Comparison of ENCODE assay signal across 25 mouse cellular contexts in the genomic region with DNA sequence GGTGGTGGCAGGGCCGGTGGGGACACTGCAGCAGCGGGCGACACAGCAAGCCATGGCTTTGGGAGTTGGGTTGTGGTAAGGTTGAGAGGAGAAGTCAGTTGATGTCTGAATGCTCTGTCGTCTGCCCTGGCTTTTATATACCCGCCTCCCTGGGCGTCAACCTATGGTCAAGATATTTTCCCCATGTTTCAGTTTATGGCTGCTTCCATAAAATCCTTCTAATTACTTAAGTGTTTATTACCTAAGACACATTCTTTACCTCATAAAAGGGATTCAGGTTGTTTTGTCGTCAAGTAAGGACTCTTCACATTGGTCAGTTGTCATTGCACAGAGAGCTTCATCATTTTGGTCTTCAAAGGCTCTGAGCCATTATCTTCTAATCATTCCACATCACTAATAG. TPM values are rescaled to one million over a fixed set of nuclear protein-coding genes. Genes with fewer than 3 reads are reported as not detected.
DNase-seq lines count a peak whose midpoint lies in the region; ATAC-seq and TF ChIP-seq lines count a peak whose summit lies in the region.
"Had no signal": no experiment of that assay in that cellular context is flagged by ENCODE, and none has a peak within 500 bp of the region (broad histone marks: within the 10 kb centered on the region; RNA-seq: fewer than 3 reads in every experiment).

A gene (minus strand): TSS at position 101 of the 400 bp plus-strand sequence.

- peak; percentile 27 for DNase-seq in large intestine, adult 2 months (ENCODE audit: low read depth, low spot score)
- no peak for DNase-seq in hindbrain, postnatal 0 days (ENCODE audit: low spot score)
- DNase-seq: adrenal gland, adult 2 months; adrenal gland, adult 8-10 months; adrenal gland, postnatal 10 days; adrenal gland, postnatal 14 days; adrenal gland, postnatal 25 days; adrenal gland, postnatal 36 days; B cell, adult 2 months; cerebellum, adult 11 months; cerebellum, adult 11-12 months; cerebellum, adult 18-20 months had no signal

- no peaks in the 10 kb centered on the region for H3K27me3 ChIP-seq in intestine, postnatal 0 days (replicated peaks; ENCODE audit: control insufficient read depth, insufficient read depth, low read length)
- H3K27me3 ChIP-seq in intestine, embryonic 16.5 days (replicated peaks; ENCODE audit: control insufficient read depth, insufficient read depth, low read length) = no peaks in the 10 kb centered on the region
- no peaks in the 10 kb centered on the region for H3K27me3 ChIP-seq in hindbrain, postnatal 0 days (ENCODE audit: insufficient read depth, low read length)
- H3K27me3 ChIP-seq: Patski had no signal

- H3K36me3 ChIP-seq in intestine, postnatal 0 days (ENCODE audit: control insufficient read depth, insufficient read depth) = no peaks in the 10 kb centered on the region
- no peaks in the 10 kb centered on the region for H3K36me3 ChIP-seq in intestine, embryonic 16.5 days (ENCODE audit: control insufficient read depth, insufficient read depth, low read length)
- no peaks in the 10 kb centered on the region for H3K36me3 ChIP-seq in hindbrain, postnatal 0 days (ENCODE audit: insufficient read depth, low read length)
- H3K36me3 ChIP-seq: G1E had no signal

- 54% methylated on average over 7 of the region's 7 CpGs for WGBS in intestine, postnatal 0 days
- 69% methylated on average over 7 of the region's 7 CpGs for WGBS in intestine, embryonic 16.5 days
- 40% methylated on average over 7 of the region's 7 CpGs for WGBS in large intestine, adult 2 months
- 95% methylated on average over 7 of the region's 7 CpGs for WGBS in hindbrain, postnatal 0 days

- TF ChIP-seq CTCF in intestine, postnatal 0 days (IDR thresholded peaks at IDR 0.05; ENCODE audit: low read depth) = no peak
- TF ChIP-seq CTCF in hindbrain, postnatal 0 days (IDR thresholded peaks at IDR 0.05; ENCODE audit: low read depth) = no peak

- no peaks in the 10 kb centered on the region for H3K4me1 ChIP-seq in intestine, postnatal 0 days (replicated peaks; ENCODE audit: control insufficient read depth, insufficient read depth, low read length)
- no peaks in the 10 kb centered on the region for H3K4me1 ChIP-seq in intestine, embryonic 16.5 days (ENCODE audit: control insufficient read depth, insufficient read depth, low read length)
- no peaks in the 10 kb centered on the region for H3K4me1 ChIP-seq in hindbrain, postnatal 0 days (ENCODE audit: insufficient read depth, low read length)

- peak; percentile 54; the same call in 1 of the 2 replicates for ATAC-seq in intestine, postnatal 0 days
- no peak for ATAC-seq in intestine, embryonic 16.5 days
- ATAC-seq in hindbrain, postnatal 0 days = no peak
- ATAC-seq: activated CD4-positive, CD25-positive, alpha-beta regulatory T cell, adult 4 months; CD4-positive, CD25-positive, alpha-beta regulatory T cell, adult 4 months; Patski had no signal

- no peak within 1 kb of the TSS for H3K4me3 ChIP-seq in intestine, postnatal 0 days (ENCODE audit: low read depth, low read length)
- H3K4me3 ChIP-seq in intestine, embryonic 16.5 days (ENCODE audit: low read length) = no peak within 1 kb of the TSS
- H3K4me3 ChIP-seq in hindbrain, postnatal 0 days (ENCODE audit: low read length) = no peak within 1 kb of the TSS

- no peak within 1 kb of the TSS for H3K4me2 ChIP-seq in intestine, postnatal 0 days (replicated peaks; ENCODE audit: low read depth)
- H3K4me2 ChIP-seq in intestine, embryonic 16.5 days (ENCODE audit: low read depth, low read length) = no peak within 1 kb of the TSS
- no peak within 1 kb of the TSS for H3K4me2 ChIP-seq in hindbrain, postnatal 0 days (ENCODE audit: low read depth, low read length)

- H3K9me3 ChIP-seq in intestine, postnatal 0 days (ENCODE audit: control insufficient read depth) = no peaks in the 10 kb centered on the region
- H3K9me3 ChIP-seq in intestine, embryonic 16.5 days (ENCODE audit: control insufficient read depth, low read length) = no peaks in the 10 kb centered on the region
- H3K9me3 ChIP-seq in hindbrain, postnatal 0 days (ENCODE audit: low read length) = no peaks in the 10 kb centered on the region

- H3K27ac ChIP-seq in intestine, postnatal 0 days (ENCODE audit: low read depth, low read length) = no peak within 1 kb of the TSS
- no peak within 1 kb of the TSS for H3K27ac ChIP-seq in intestine, embryonic 16.5 days (ENCODE audit: low read length)
- H3K27ac ChIP-seq in hindbrain, postnatal 0 days = no peak within 1 kb of the TSS

- no peak within 1 kb of the TSS for H3K9ac ChIP-seq in intestine, postnatal 0 days (ENCODE audit: low read depth, low read length)
- H3K9ac ChIP-seq in intestine, embryonic 16.5 days (ENCODE audit: low read depth, low read length) = no peak within 1 kb of the TSS
- H3K9ac ChIP-seq in hindbrain, postnatal 0 days (replicated peaks; ENCODE audit: low read length) = no peak within 1 kb of the TSS

RNA-seq across cellular contexts. Expression of the gene that starts here (rescaled TPM):
- 3.4 and 4.2 TPM in 2 replicates for polyA plus RNA-seq in intestine, postnatal 0 days (2015; fragmentation: Nextera tagmentation; extraction: Ambion mirVana)
- not detected in 2 replicates for polyA plus RNA-seq in intestine, embryonic 16.5 days (2015; fragmentation: Nextera tagmentation; extraction: Ambion mirVana)
- 0.30 and 0.55 TPM in 2 replicates for polyA plus RNA-seq in large intestine, adult 2 months (2012; rRNA removed)
- total RNA-seq in hindbrain, postnatal 0 days (2014; rRNA removed) = not detected in 2 replicates
- not detected in 2 replicates for polyA plus RNA-seq in hindbrain, postnatal 0 days (2015; fragmentation: Nextera tagmentation; extraction: Ambion mirVana)
- total RNA-seq: adrenal gland, adult 18-20 months; adrenal gland, adult 2 months; adrenal gland, adult 8-10 months; adrenal gland, postnatal 10 days; adrenal gland, postnatal 14 days; adrenal gland, postnatal 25 days; adrenal gland, postnatal 36 days; adrenal gland, postnatal 4 days; CH12.LX; ES-E14; G1E; MEL had no signal
- polyA plus RNA-seq: activated CD4-positive, CD25-positive, alpha-beta regulatory T cell, adult 4 months; adrenal gland, adult 2 months; brain, embryonic 14.5 days; C2C12; CD4-positive, CD25-positive, alpha-beta regulatory T cell, adult 4 months; G1E; Patski had no signal

Comparison
In these comparisons a context has a peak if more than half of its experiments do, and no peak if none do; other contexts are left out.
1. Peak in DNase-seq in large intestine, adult 2 months; RNA of the gene not detected or under 1 TPM.